Mouse (Mus musculus) naive thymus-derived CD4-positive, alpha-beta T cell, adult 5 months (primary cell): ENCODE measurements around the gene Cdk12. TPM values are rescaled to one million over a fixed set of nuclear protein-coding genes. Genes with fewer than 3 reads are reported as not detected.

Experiments
- polyA plus RNA-seq: library from polyadenylated mRNA; unstranded; fragments of 100-300 nt; shearing (Covaris generic); gene quantifications from one replicate; pipeline ENCODE4 v1.2.1, GENCODE M21; 2017

Gene Cdk12
- 22.2 TPM for polyA plus RNA-seq

GRCm38 (mm10) chr11:98202641-98203350 is at the start of gene Cdk12:
Gene Cdk12 (plus strand): TSS chr11:98203059.

GRCm38 (mm10) chr11:98192901-98193805 is 9.7 kb upstream of the Cdk12 start, which contains the start of gene Med1:
Gene Med1 (minus strand): TSS chr11:98193293.

Other genes with a start within 250 kb of the Cdk12 start
- gene Plxdc1, start 216.6 kb upstream of the Cdk12 start, polyA plus RNA-seq: 0.32 TPM
- gene Arl5c, start 206.9 kb upstream of the Cdk12 start, polyA plus RNA-seq: 99.2 TPM
- gene Cacnb1, start 180.0 kb upstream of the Cdk12 start, polyA plus RNA-seq: 18.1 TPM
- gene Rpl19, start 176.3 kb upstream of the Cdk12 start, polyA plus RNA-seq: 2,102 TPM
- gene Stac2, start 149.6 kb upstream of the Cdk12 start, polyA plus RNA-seq: not detected
- 44.7 TPM for gene Fbxl20, start 52.7 kb upstream of the Cdk12 start, polyA plus RNA-seq
- gene Med1, start 9.8 kb upstream of the Cdk12 start, polyA plus RNA-seq: 58.6 TPM
- not detected for gene Neurod2, start 126.6 kb downstream of the Cdk12 start, polyA plus RNA-seq
- not detected for gene Ppp1r1b, start 145.3 kb downstream of the Cdk12 start, polyA plus RNA-seq
- 62.8 TPM for gene Stard3, start 155.3 kb downstream of the Cdk12 start, polyA plus RNA-seq
- not detected for gene Tcap, start 180.8 kb downstream of the Cdk12 start, polyA plus RNA-seq
- not detected for gene Pnmt, start 183.4 kb downstream of the Cdk12 start, polyA plus RNA-seq
- 7.3 TPM for gene Pgap3, start 197.4 kb downstream of the Cdk12 start, polyA plus RNA-seq
- gene Erbb2, start 209.4 kb downstream of the Cdk12 start, polyA plus RNA-seq: 0.29 TPM
- 82.8 TPM for gene Mien1, start 235.9 kb downstream of the Cdk12 start, polyA plus RNA-seq
- 4.1 TPM for gene Grb7, start 243.3 kb downstream of the Cdk12 start, polyA plus RNA-seq